Mouse (Mus musculus) intestine, postnatal 0 days (tissue): ENCODE results near the gene Chmp2a. TPM values are rescaled to one million over a fixed set of nuclear protein-coding genes. Genes with fewer than 3 reads are reported as not detected.

Source experiments
- ATAC-seq: fragments of 200-750 bp; cut with Nextera tagmentation; 2 replicates; pipeline ENCODE4 v1.8.0; 2017; ENCODE audit warnings: mild to moderate bottlenecking, moderate TSS enrichment, moderate library complexity
- H3K27ac ChIP-seq: fragments of 300-500 bp; sonication (generic); 2 replicates; pipeline ENCODE4 v1.5.1; 2014; ENCODE audit warnings: mild to moderate bottlenecking, low read depth, low read length, moderate library complexity
- H3K27me3 ChIP-seq: fragments of 300-500 bp; sonication (generic); replicated peaks from 2 replicates; pipeline ENCODE4 v1.6.1; 2014; ENCODE audit warnings: low read length, mixed read lengths; ENCODE audit not compliant: control insufficient read depth, insufficient read depth
- H3K36me3 ChIP-seq: fragments of 300-500 bp; sonication (generic); 2 replicates; pipeline ENCODE4 v1.6.1; 2014; ENCODE audit warnings: mild to moderate bottlenecking, moderate library complexity; ENCODE audit not compliant: control insufficient read depth, insufficient read depth
- H3K4me1 ChIP-seq: fragments of 300-500 bp; sonication (generic); replicated peaks from 2 replicates; pipeline ENCODE4 v1.6.1; 2014; ENCODE audit warnings: antibody characterized with exemption, low read length, mixed read lengths; ENCODE audit not compliant: control insufficient read depth, insufficient read depth
- H3K4me2 ChIP-seq: fragments of 300-500 bp; sonication (generic); replicated peaks from 2 replicates; pipeline ENCODE4 v1.6.1; 2014; ENCODE audit warnings: low read depth, mild to moderate bottlenecking, moderate library complexity
- H3K4me3 ChIP-seq: fragments of 300-500 bp; sonication (generic); 2 replicates; pipeline ENCODE4 v1.5.1; 2014; ENCODE audit warnings: low read depth, low read length
- H3K9ac ChIP-seq: fragments of 300-500 bp; sonication (generic); 2 replicates; pipeline ENCODE4 v1.6.1; 2014; ENCODE audit warnings: mild to moderate bottlenecking, low read depth, low read length
- H3K9me3 ChIP-seq: fragments of 300-500 bp; sonication (generic); 2 replicates; pipeline ENCODE4 v1.6.1; 2016; ENCODE audit warnings: mixed run types; ENCODE audit not compliant: control insufficient read depth
- CTCF ChIP-seq: sonication (generic); IDR thresholded peaks from 2 replicates; pipeline ENCODE4 v1.5.1; 2016; ENCODE audit warnings: low read depth, mild to moderate bottlenecking, control low read depth, antibody characterized with exemption, moderate library complexity
- WGBS: fragments of 180-500 bp; shearing (Covaris S2); extraction: QIAGEN DNeasy Blood & Tissue Kit; methylation state at CpG from one replicate; pipeline ENCODE4 v1.1.7; 2014; 5-methylcytosine and 5-hydroxymethylcytosine counted together
- polyA plus RNA-seq: library from polyadenylated mRNA; unstranded; fragments of >200 nt; fragmentation: Nextera tagmentation; extraction: Ambion mirVana; gene quantifications from 2 replicates; pipeline ENCODE4 v1.2.1, GENCODE M21; 2015

Gene Chmp2a
- polyA plus RNA-seq, 1 experiment from 2014 or later: 329 TPM

DNA sequence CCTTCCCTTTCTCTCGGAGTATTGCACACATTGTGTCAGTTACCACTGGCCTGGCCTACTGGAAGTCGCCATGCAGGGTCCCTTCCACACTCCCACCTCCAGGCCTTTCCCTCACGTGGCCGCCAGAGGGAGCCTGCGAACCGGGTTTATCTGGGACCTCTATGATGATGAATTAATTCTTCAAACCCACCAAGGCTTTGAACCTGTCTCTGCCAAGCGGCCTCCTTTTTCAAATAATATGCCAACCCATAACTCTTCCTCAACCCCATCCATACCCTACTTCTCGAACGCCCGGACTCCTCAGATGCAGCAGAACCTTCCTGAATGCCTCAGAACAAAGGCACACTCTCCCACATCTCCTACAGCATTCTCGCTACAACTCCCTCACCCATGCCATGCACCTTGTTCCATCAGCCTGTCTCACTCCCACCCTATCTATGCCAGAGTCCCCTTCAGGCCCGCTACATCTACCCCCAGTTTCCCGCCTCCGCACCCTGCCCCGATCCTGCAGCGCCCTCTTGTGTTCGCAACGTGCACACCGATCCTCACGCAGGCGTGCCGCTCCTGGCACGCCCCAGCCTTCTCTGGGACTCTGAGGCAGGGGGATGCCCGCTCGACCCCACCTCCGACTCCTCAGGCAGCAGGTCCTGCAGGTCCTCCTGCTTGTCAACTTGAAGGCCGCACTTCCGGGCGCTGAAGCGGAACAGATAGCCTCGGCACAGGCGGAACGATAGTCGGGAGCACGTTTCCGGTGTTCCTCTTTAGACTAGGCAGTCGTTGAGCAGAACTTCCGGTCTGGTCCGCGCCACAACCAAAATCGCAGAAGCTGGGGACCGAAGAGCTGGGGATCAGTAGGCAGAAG lies 25.2 kb downstream of the Chmp2a start:
- Histone ChIP-seq H3K4me3 (peak overlapping the region; percentile 85), H3K4me1 (no peaks in the 10 kb centered on the region), H3K9ac (peak overlapping the region; percentile 87), H3K27ac (peak overlapping the region; percentile 90), H3K9me3 (no peaks in the 10 kb centered on the region), H3K27me3 (no peaks in the 10 kb centered on the region), H3K36me3 (peaks cover 27% of the 10 kb centered on the region), H3K4me2 (peak overlapping the region; percentile 83)
- TF ChIP-seq CTCF: peak; percentile 93
- ATAC-seq: peak; percentile 86
- WGBS: under 1% methylated on average over 42 of the region's 42 CpGs

DNA sequence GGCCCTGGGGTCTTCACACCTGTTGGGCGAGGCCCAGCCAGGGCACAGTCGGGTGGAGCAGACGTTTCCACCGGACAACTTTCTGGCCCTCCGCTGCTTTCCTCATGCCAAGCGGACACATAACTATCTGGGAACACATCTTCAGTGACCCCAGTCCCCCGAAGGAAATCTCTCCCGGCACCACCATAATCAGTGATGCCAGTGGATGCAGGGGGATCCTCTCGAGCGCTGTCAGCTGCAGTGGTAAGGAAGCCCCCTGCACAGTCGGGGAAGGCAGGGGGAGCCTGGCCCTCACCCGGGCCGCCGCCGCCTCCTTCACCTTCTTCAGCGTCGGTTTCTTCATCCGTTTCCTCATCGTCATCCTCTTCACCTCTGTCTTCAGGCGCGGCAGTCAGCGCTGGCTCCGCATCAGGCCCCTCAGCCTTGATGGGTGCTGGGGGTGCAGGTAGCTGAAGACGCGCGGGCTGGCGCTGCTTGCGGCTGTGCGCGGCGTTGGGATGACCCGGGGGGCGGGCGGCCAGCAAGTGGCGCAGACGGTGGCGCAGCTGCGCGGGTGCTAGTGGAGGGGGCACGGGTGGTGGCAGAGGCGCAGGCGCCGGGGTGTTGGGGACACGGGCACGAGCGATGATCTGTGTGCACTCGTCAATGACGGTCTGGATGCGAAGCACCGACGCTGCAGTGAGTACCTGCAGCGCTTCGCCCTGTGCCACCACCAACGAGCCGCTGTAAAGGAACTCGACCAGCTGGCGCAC lies 27.1 kb downstream of the Chmp2a start:
- H3K4me3 ChIP-seq: no peak overlapping the region
- TF ChIP-seq CTCF: no peak
- no peaks in the 10 kb centered on the region for H3K9me3 ChIP-seq
- no peaks in the 10 kb centered on the region for H3K4me1 ChIP-seq
- no peak overlapping the region for H3K27ac ChIP-seq
- peaks cover 27% of the 10 kb centered on the region for H3K36me3 ChIP-seq
- H3K9ac ChIP-seq: no peak overlapping the region
- ATAC-seq: no peak
- no peak overlapping the region for H3K4me2 ChIP-seq
- WGBS: 68% methylated on average over 57 of the region's 57 CpGs
- no peaks in the 10 kb centered on the region for H3K27me3 ChIP-seq

DNA sequence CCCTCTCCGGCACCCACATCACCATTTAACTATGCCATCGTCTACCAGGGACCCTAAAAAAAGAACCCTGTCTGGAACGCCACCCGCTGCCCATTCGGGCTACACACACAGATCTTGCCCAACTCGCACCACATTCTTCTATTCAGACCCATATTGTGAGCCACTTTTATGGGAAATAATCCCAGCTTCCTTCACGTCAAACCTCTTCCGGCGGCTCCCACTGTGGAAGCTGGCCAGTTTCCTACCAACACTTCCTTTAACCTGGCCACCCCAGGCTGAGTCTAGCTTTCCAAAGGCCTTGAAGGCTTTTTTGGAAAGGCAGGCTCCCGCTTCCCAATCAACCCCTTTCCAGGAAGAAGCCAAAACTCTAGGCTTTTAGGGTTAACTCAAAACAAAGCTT lies 28.1 kb downstream of the Chmp2a start:
- no peak overlapping the region for H3K4me3 ChIP-seq
- H3K4me1 ChIP-seq: no peaks in the 10 kb centered on the region
- no peak for ATAC-seq
- H3K27ac ChIP-seq: no peak overlapping the region
- no peak overlapping the region for H3K4me2 ChIP-seq
- no peaks in the 10 kb centered on the region for H3K27me3 ChIP-seq
- peaks cover 27% of the 10 kb centered on the region for H3K36me3 ChIP-seq
- no peak overlapping the region for H3K9ac ChIP-seq
- WGBS: 90% methylated on average over 10 of the region's 10 CpGs
- H3K9me3 ChIP-seq: no peaks in the 10 kb centered on the region
- no peak for TF ChIP-seq CTCF

DNA sequence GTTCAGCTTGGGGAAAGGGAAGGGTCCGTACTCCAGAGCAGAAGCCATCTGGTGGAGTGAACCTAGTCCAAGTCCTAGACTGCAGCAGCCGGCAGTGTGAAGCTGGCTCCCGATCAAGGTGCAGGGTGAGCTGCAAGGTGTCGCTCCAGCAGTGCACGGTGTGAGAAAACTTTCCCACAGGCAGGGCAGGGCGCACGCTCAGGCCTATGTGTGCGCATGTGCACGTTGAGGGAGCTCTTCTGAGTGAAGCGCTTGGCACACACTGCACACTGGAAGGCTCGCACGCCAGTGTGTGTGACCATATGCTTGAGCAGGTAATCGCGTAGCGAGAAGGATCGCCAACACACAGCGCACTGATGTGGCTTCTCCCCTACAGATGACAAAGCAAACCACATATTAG lies 28.6 kb downstream of the Chmp2a start:
- 88% methylated on average over 17 of the region's 17 CpGs for WGBS
- H3K9ac ChIP-seq: no peak overlapping the region
- no peak overlapping the region for H3K27ac ChIP-seq
- H3K36me3 ChIP-seq: peaks cover 27% of the 10 kb centered on the region
- H3K4me1 ChIP-seq: no peaks in the 10 kb centered on the region
- TF ChIP-seq CTCF: no peak
- H3K4me3 ChIP-seq: no peak overlapping the region
- ATAC-seq: no peak
- no peak overlapping the region for H3K4me2 ChIP-seq
- no peaks in the 10 kb centered on the region for H3K27me3 ChIP-seq
- H3K9me3 ChIP-seq: no peaks in the 10 kb centered on the region

DNA sequence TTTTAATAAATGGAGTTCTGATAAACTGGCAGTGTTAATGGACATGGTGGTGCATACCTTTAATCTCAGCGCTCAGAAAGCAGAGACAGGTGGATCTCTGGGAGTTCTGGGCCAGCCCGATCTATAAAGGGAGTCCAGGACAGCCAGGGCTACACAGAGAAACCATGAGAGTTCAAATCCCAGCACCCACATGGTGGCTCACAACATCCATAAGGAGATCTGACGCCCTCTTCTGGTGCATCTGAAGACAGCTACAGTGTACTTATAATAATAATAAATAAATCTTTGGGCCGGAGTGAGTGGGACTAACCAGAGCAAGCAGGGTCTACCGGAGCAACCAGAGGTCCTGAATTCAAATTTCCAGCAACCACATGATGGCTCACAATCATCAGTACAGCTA lies 31.2 kb downstream of the Chmp2a start:
- H3K27me3 ChIP-seq: no peaks in the 10 kb centered on the region
- no peaks in the 10 kb centered on the region for H3K9me3 ChIP-seq
- no peak overlapping the region for H3K27ac ChIP-seq
- H3K9ac ChIP-seq: no peak overlapping the region
- H3K36me3 ChIP-seq: peaks cover 27% of the 10 kb centered on the region
- H3K4me2 ChIP-seq: no peak overlapping the region
- no peaks in the 10 kb centered on the region for H3K4me1 ChIP-seq
- no peak overlapping the region for H3K4me3 ChIP-seq
- no peak for ATAC-seq
- 78% methylated on average over 5 of the region's 5 CpGs for WGBS
- no peak; the same call in 1 of the 2 replicates for TF ChIP-seq CTCF

DNA sequence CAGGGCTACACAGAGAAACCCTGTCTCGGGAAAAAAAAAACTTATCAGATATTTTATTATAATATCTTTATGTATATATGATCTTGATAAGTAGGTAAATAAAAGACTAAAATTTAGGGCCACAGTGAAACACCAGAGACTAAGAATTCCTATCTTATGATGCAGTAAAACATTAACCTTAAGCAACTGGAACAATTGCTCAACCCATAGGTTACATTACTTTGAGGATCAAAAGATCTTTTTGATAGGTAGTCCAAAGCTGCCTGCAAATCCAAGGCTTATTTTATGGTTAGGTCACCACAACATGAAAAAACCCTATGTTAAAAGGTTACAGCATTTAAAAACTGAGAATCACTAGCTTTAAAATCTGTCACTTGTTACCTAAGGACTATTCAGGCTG lies 33.0 kb downstream of the Chmp2a start:
- no peaks in the 10 kb centered on the region for H3K9me3 ChIP-seq
- H3K27ac ChIP-seq: no peak overlapping the region
- ATAC-seq: no peak
- no peak overlapping the region for H3K4me3 ChIP-seq
- no peak overlapping the region for H3K4me2 ChIP-seq
- no peaks in the 10 kb centered on the region for H3K4me1 ChIP-seq
- peaks cover 12% of the 10 kb centered on the region for H3K36me3 ChIP-seq
- no peaks in the 10 kb centered on the region for H3K27me3 ChIP-seq
- WGBS: 36% methylated on average over 1 of the region's 1 CpGs
- TF ChIP-seq CTCF: no peak
- H3K9ac ChIP-seq: no peak overlapping the region
